Mouse (Mus musculus) left cerebral cortex, adult 2 months (tissue): ENCODE measurements around the gene Chrm3. TPM values are rescaled to one million over a fixed set of nuclear protein-coding genes. Genes with fewer than 3 reads are reported as not detected.

Experiments used
- DNase-seq, 2 experiments: peaks; one replicate each; pipeline ENCODE4 v3.0.0; 2021 to 2022; ENCODE audit warnings: low spot score in 2 of 2, mixed read lengths in 1 of 2; ENCODE audit errors: extremely low spot score in 1 of 2
- H3K27ac ChIP-seq: fragments of 200-600 bp; 2 replicates; pipeline ENCODE4 v1.8.1; 2022
- H3K4me3 ChIP-seq: fragments of 200-600 bp; 2 replicates; pipeline ENCODE4 v1.8.1; 2022
- CTCF ChIP-seq: fragments of 200-600 bp; IDR thresholded peaks from 2 replicates; pipeline ENCODE4 v1.8.1; 2022; ENCODE audit warnings: antibody characterized with exemption, mild to moderate bottlenecking, moderate library complexity
- intact Hi-C: fragments of 180-260 bp; cut with DNase I; formaldehyde crosslinking; loops from one replicate; pipeline ENCODE4 v1.15.1; 2025
- total RNA-seq, 2 experiments: library from RNA; stranded (reverse); gene quantifications; 2 replicates each; pipeline ENCODE4 v1.2.3; 2021

The Chrm3 gene
- total RNA-seq, 2 experiments from 2014 or later: 52.6 to 55.0 TPM

- intact Hi-C loops: no loop called here
- TF ChIP-seq CTCF: no peak
Measured at GRCm38 (mm10) chr13:10062681-10063080, 298.0 kb downstream of the Chrm3 start.

GRCm38 (mm10) chr13:10058993-10059392 lies 301.7 kb downstream of the Chrm3 start:
- no peak overlapping the region for H3K4me3 ChIP-seq
- no peak for TF ChIP-seq CTCF
- no peak overlapping the region for H3K27ac ChIP-seq
- no peak for DNase-seq
- intact Hi-C loops: no loop called here

More at GRCm38 (mm10) chr13:10062681-10063080, 298.0 kb downstream of the Chrm3 start:
- Histone ChIP-seq H3K27ac (no peak overlapping the region), H3K4me3 (no peak overlapping the region)
- no peak for DNase-seq

- Histone ChIP-seq H3K27ac (no peak overlapping the region), H3K4me3 (no peak overlapping the region)
- no peak for TF ChIP-seq CTCF
- no peak for DNase-seq
- intact Hi-C loops: no loop called here
Measured at GRCm38 (mm10) chr13:10057644-10058198, 302.9 kb downstream of the Chrm3 start.

- no peak for TF ChIP-seq CTCF
- Histone ChIP-seq H3K4me3 (no peak overlapping the region), H3K27ac (no peak overlapping the region)
- intact Hi-C loops: no loop called here
- DNase-seq: no peak
Measured at GRCm38 (mm10) chr13:10054086-10054485, 306.6 kb downstream of the Chrm3 start.

- no peak overlapping the region for H3K4me3 ChIP-seq
- intact Hi-C loops: no loop called here
- DNase-seq: no peak
Measured at GRCm38 (mm10) chr13:10053301-10053889, 307.3 kb downstream of the Chrm3 start.

GRCm38 (mm10) chr13:10045651-10046350 lies 314.8 kb downstream of the Chrm3 start:
- no peak overlapping the region for H3K27ac ChIP-seq
- H3K4me3 ChIP-seq: no peak overlapping the region
- DNase-seq: no peak
- intact Hi-C loops: no loop called here
- TF ChIP-seq CTCF: no peak

More at GRCm38 (mm10) chr13:10053301-10053889, 307.3 kb downstream of the Chrm3 start:
- H3K27ac ChIP-seq: no peak overlapping the region
- no peak for TF ChIP-seq CTCF

GRCm38 (mm10) chr13:10044084-10044483 lies 316.6 kb downstream of the Chrm3 start:
- no peak overlapping the region for H3K27ac ChIP-seq
- intact Hi-C loops: no loop called here
- no peak for TF ChIP-seq CTCF
- H3K4me3 ChIP-seq: no peak overlapping the region
- no peak for DNase-seq

GRCm38 (mm10) chr13:10033570-10034399 lies 326.9 kb downstream of the Chrm3 start:
- no peak for DNase-seq
- Histone ChIP-seq H3K4me3 (no peak overlapping the region), H3K27ac (no peak overlapping the region)
- TF ChIP-seq CTCF: no peak
- intact Hi-C loops: no loop called here

- no peak for DNase-seq
- no peak for TF ChIP-seq CTCF
- intact Hi-C loops: no loop called here
- H3K27ac ChIP-seq: no peak overlapping the region
- no peak overlapping the region for H3K4me3 ChIP-seq
Measured at GRCm38 (mm10) chr13:10031547-10031946, 329.1 kb downstream of the Chrm3 start.

GRCm38 (mm10) chr13:10029944-10030343 lies 330.7 kb downstream of the Chrm3 start:
- Histone ChIP-seq H3K27ac (no peak overlapping the region), H3K4me3 (no peak overlapping the region)
- DNase-seq: no peak
- intact Hi-C loops: no loop called here
- no peak for TF ChIP-seq CTCF

- Histone ChIP-seq H3K4me3 (no peak overlapping the region), H3K27ac (no peak overlapping the region)
- no peak for TF ChIP-seq CTCF
- no peak for DNase-seq
- intact Hi-C loops: no loop called here
Measured at GRCm38 (mm10) chr13:10025134-10025533, 335.5 kb downstream of the Chrm3 start.

- H3K4me3 ChIP-seq: no peak overlapping the region
- no peak for TF ChIP-seq CTCF
- no peak for DNase-seq
- H3K27ac ChIP-seq: no peak overlapping the region
- intact Hi-C loops: no loop called here
Measured at GRCm38 (mm10) chr13:10023112-10023511, 337.5 kb downstream of the Chrm3 start.
